Mouse (Mus musculus) CH12.LX (cell line): ENCODE measurements around the gene Fam186b. TPM values are rescaled to one million over a fixed set of nuclear protein-coding genes. Genes with fewer than 3 reads are reported as not detected.
"Not testable (repeated sequence)": the region's sequence is repeated elsewhere in the genome, so short reads cannot be mapped to it uniquely, and the experiment has no call there.

Experiments used
- DNase-seq: peaks from one replicate; pipeline ENCODE4 v3.0.0-alpha.2; 2013; ENCODE audit errors: extremely low read depth
- H3K27ac ChIP-seq: 2 replicates; pipeline ENCODE4 v1.5.1; 2012; ENCODE audit warnings: low read depth, mild to moderate bottlenecking, control low read depth, moderate library complexity; ENCODE audit not compliant: insufficient read depth
- H3K27me3 ChIP-seq: replicated peaks from 2 replicates; pipeline ENCODE3; 2012; ENCODE audit warnings: inconsistent platforms
- H3K36me3 ChIP-seq, 2 experiments: replicated peaks in 1 of 2; 2 replicates each; pipeline versions ENCODE3 to v1.6.1; 2012; ENCODE audit warnings: inconsistent platforms in 1 of 2, low read length in 1 of 2, mild to moderate bottlenecking in 1 of 2, mixed read lengths in 1 of 2, moderate library complexity in 1 of 2; ENCODE audit not compliant: control insufficient read depth in 1 of 2, insufficient read depth in 1 of 2
- H3K4me1 ChIP-seq, 2 experiments: 2 replicates each; pipeline ENCODE4 v1.6.1; 2012; ENCODE audit warnings: inconsistent platforms in 1 of 2, moderate library complexity in 1 of 2; ENCODE audit not compliant: insufficient read depth in 2 of 2, control insufficient read depth in 1 of 2
- H3K4me2 ChIP-seq: 2 replicates; pipeline ENCODE4 v1.6.1; 2012; ENCODE audit warnings: low read depth, mild to moderate bottlenecking, control low read depth; ENCODE audit not compliant: poor library complexity, insufficient read depth, severe bottlenecking
- H3K4me3 ChIP-seq, 3 experiments: fragments of 150-350 bp in 1 of 3; sonication (generic) in 1 of 3; replicated peaks in 1 of 3; 2 replicates each; pipeline versions ENCODE3 to v1.5.1; 2011 to 2012; ENCODE audit warnings: low read depth in 2 of 3, low read length in 2 of 3, mild to moderate bottlenecking in 2 of 3, moderate library complexity in 2 of 3, control low read depth in 1 of 3, improper control_type of control experiment in 1 of 3, inconsistent platforms in 1 of 3, mixed read lengths in 1 of 3; ENCODE audit not compliant: poor library complexity in 1 of 3
- H3K79me2 ChIP-seq: replicated peaks from 2 replicates; pipeline ENCODE4 v1.6.1; 2012; ENCODE audit warnings: mild to moderate bottlenecking, moderate library complexity; ENCODE audit not compliant: control insufficient read depth, poor library complexity, insufficient read depth, severe bottlenecking; ENCODE audit errors: extremely low read depth
- H3K9ac ChIP-seq: 2 replicates; pipeline ENCODE4 v1.6.1; 2012; ENCODE audit warnings: low read depth, mild to moderate bottlenecking, control low read depth, moderate library complexity; ENCODE audit not compliant: insufficient read depth
- H3K9me3 ChIP-seq: replicated peaks from 2 replicates; pipeline ENCODE3; 2012; ENCODE audit warnings: low read length, inconsistent platforms, mixed read lengths
- E2F4 ChIP-seq: IDR thresholded peaks from 2 replicates; pipeline ENCODE4 v1.6.1; 2011; ENCODE audit warnings: low read depth, low read length, improper control_type of control experiment; ENCODE audit not compliant: insufficient replicate concordance
- EP300 ChIP-seq: IDR thresholded peaks from 2 replicates; pipeline ENCODE4 v1.6.1; 2011; ENCODE audit warnings: low read length, improper control_type of control experiment
- JUND ChIP-seq: conservative IDR thresholded peaks from 2 replicates; pipeline ENCODE4 v1.6.1; 2011; ENCODE audit warnings: low read depth, low read length, improper control_type of control experiment
- MAFK ChIP-seq: IDR thresholded peaks from 2 replicates; pipeline ENCODE4 v1.6.1; 2011; ENCODE audit warnings: low read length, improper control_type of control experiment; ENCODE audit not compliant: insufficient replicate concordance
- MAX ChIP-seq: IDR thresholded peaks from 2 replicates; pipeline ENCODE4 v1.6.1; 2011; ENCODE audit warnings: low read length, improper control_type of control experiment
- MEF2A ChIP-seq: IDR thresholded peaks from 2 replicates; pipeline ENCODE4 v1.6.1; 2014; ENCODE audit warnings: low read depth, mild to moderate bottlenecking, inconsistent platforms, low read length, improper control_type of control experiment, borderline replicate concordance
- NELFE ChIP-seq: IDR thresholded peaks from 2 replicates; pipeline ENCODE4 v1.6.1; 2011; ENCODE audit warnings: low read depth, low read length, improper control_type of control experiment
- NRF1 ChIP-seq: IDR thresholded peaks from 2 replicates; pipeline ENCODE4 v1.6.1; 2014; ENCODE audit warnings: low read depth, mild to moderate bottlenecking, inconsistent platforms, low read length, improper control_type of control experiment, moderate library complexity
- PAX5 ChIP-seq: IDR thresholded peaks from 2 replicates; pipeline ENCODE4 v1.6.1; 2012; ENCODE audit warnings: low read length, inconsistent platforms, mixed read lengths
- POLR2A ChIP-seq: IDR thresholded peaks from 2 replicates; pipeline ENCODE4 v1.6.1; 2011; ENCODE audit warnings: low read depth, mild to moderate bottlenecking, improper control_type of control experiment, low read length
- POLR2AphosphoS2 ChIP-seq: IDR thresholded peaks from 2 replicates; pipeline ENCODE4 v1.6.1; 2011; ENCODE audit warnings: low read depth, low read length, improper control_type of control experiment
- SMC3 ChIP-seq: IDR thresholded peaks from 2 replicates; pipeline ENCODE4 v1.6.1; 2011; ENCODE audit warnings: low read depth, low read length, improper control_type of control experiment
- TBP ChIP-seq: conservative IDR thresholded peaks from 2 replicates; pipeline ENCODE4 v1.6.1; 2011; ENCODE audit warnings: low read depth, low read length, improper control_type of control experiment
- UBTF ChIP-seq: IDR thresholded peaks from 2 replicates; pipeline ENCODE4 v1.6.1; 2012; ENCODE audit warnings: low read depth, mild to moderate bottlenecking, inconsistent platforms, low read length, improper control_type of control experiment, moderate library complexity
- USF2 ChIP-seq: conservative IDR thresholded peaks from 2 replicates; pipeline ENCODE4 v1.6.1; 2011; ENCODE audit warnings: low read depth, low read length, improper control_type of control experiment
- ZKSCAN1 ChIP-seq: IDR thresholded peaks from 2 replicates; pipeline ENCODE4 v1.6.1; 2012; ENCODE audit warnings: low read depth, inconsistent platforms, low read length, improper control_type of control experiment, borderline replicate concordance
- ZNF384 ChIP-seq: IDR thresholded peaks from 2 replicates; pipeline ENCODE4 v1.6.1; 2012; ENCODE audit warnings: low read depth, low read length, improper control_type of control experiment, inconsistent platforms
- dilution Hi-C: fragments of 300-500 bp; cut with MboI; formaldehyde crosslinking; loops from 2 replicates; pipeline ENCODE4 v1.14.3; 2020; ENCODE audit warnings: low sequenced_read_pairs; ENCODE audit not compliant: extremely low pct_unique_long_range_greater_than_20kb, extremely low pct_ligation_motif_present
- in situ Hi-C: fragments of 300-500 bp; cut with MboI; formaldehyde crosslinking; loops from 3 replicates; pipeline ENCODE4 v1.14.3; 2019; ENCODE audit warnings: low sequenced_read_pairs, low pct_ligation_motif_present, low pct_unique_long_range_greater_than_20kb, mixed read lengths
- polyA plus RNA-seq: library from polyadenylated mRNA; unstranded; fragments of >175 nt; gene quantifications from 2 replicates; pipeline ENCODE4 v1.2.1, GENCODE M21; 2012; ENCODE audit warnings: low read depth; ENCODE audit not compliant: insufficient read length
- total RNA-seq, 2 experiments: library from RNA; depleted of rRNA; stranded (reverse); fragments of 300-350 nt in 1 of 2; fragments of >200 nt in 1 of 2; gene quantifications; 2 replicates each; pipeline ENCODE4 v1.2.3; 2012 to 2014

The Fam186b gene
- total and polyA plus RNA-seq, 3 experiments, result 0.04 to 0.11 TPM; not detected in 1

GRCm38 (mm10) chr15:99251626-99252380 is 43.9 kb downstream of the Fam186b start, which contains the start of gene Mcrs1 (continued):
- no peak for TF ChIP-seq USF2
- TF ChIP-seq MEF2A, result peak; percentile 97
- TF ChIP-seq NELFE, result peak; percentile 83
- TF ChIP-seq ZNF384, result no peak
- TF ChIP-seq NRF1, result peak; percentile 82
- TF ChIP-seq MAX, result peak; percentile 67; the same call in 1 of the 2 replicates
- peak; percentile 66; the same call in 1 of the 2 replicates for TF ChIP-seq POLR2AphosphoS2

- H3K4me3 ChIP-seq, result peak overlapping the region; percentile 51 to 85 (median 57)
- peaks cover 8 to 39% of the 10 kb centered on the region in 2 experiments for H3K4me1 ChIP-seq
- H3K27me3 ChIP-seq, H3K9me3 ChIP-seq, H3K27ac ChIP-seq, in situ Hi-C loops, dilution Hi-C loops, H3K79me2 ChIP-seq, DNase-seq: not testable (repeated sequence)
- H3K4me2 ChIP-seq, result peak overlapping the region; percentile 70
- H3K9ac ChIP-seq, result peak overlapping the region; percentile 34
- peaks cover 30 to 45% of the 10 kb centered on the region in 2 experiments for H3K36me3 ChIP-seq
Observed at GRCm38 (mm10) chr15:99251111-99251510, 44.6 kb downstream of the Fam186b start.

GRCm38 (mm10) chr15:99249938-99250337 is 45.8 kb downstream of the Fam186b start:
- no peak overlapping the region for H3K4me3 ChIP-seq
- TF ChIP-seq ZKSCAN1 (no peak), TBP (no peak), PAX5 (no peak), MAFK (no peak), USF2 (no peak), NRF1 (no peak), SMC3 (no peak), UBTF (no peak), EP300 (no peak), E2F4 (no peak), JUND (no peak), POLR2A (no peak)
- dilution Hi-C loops, result no loop called here
- H3K4me1 ChIP-seq, result peaks cover 4 to 31% of the 10 kb centered on the region in 2 experiments
- no peaks in the 10 kb centered on the region for H3K27me3 ChIP-seq
- no peak overlapping the region for H3K9ac ChIP-seq
- H3K36me3 ChIP-seq, result peaks cover 38 to 53% of the 10 kb centered on the region in 2 experiments
- in situ Hi-C loops, result no loop called here
- no peak overlapping the region for H3K27ac ChIP-seq
- no peak overlapping the region for H3K4me2 ChIP-seq
- no peak for DNase-seq
- no peaks in the 10 kb centered on the region for H3K9me3 ChIP-seq
- H3K79me2 ChIP-seq, result peaks cover 2% of the 10 kb centered on the region; the same call in 1 of the 2 replicates
